Mouse (Mus musculus) megakaryocyte, embryonic 14.5 days (primary cell): ENCODE measurements around the gene Plch2.

Experiments used
- FLI1 ChIP-seq: IDR thresholded peaks from 2 replicates; pipeline ENCODE4 v1.6.1; 2012; ENCODE audit warnings: low read length, inconsistent platforms, mixed read lengths
- GATA1 ChIP-seq: IDR thresholded peaks from 3 replicates; pipeline ENCODE4 v1.6.1; 2012; ENCODE audit warnings: mixed read lengths, low read length, inconsistent platforms, borderline replicate concordance

- TF ChIP-seq GATA1 (no peak), FLI1 (no peak)
Observed at GRCm38 (mm10) chr4:155068357-155068972, 11.9 kb upstream of the Plch2 start.
